Mouse (Mus musculus) erythroblast, embryonic 14.5 days (primary cell): ENCODE data around the gene Limk2.

Experiments used
- GATA1 ChIP-seq: IDR thresholded peaks from 2 replicates; pipeline ENCODE4 v1.6.1; 2012; ENCODE audit warnings: low read length, inconsistent platforms, mixed read lengths
- TAL1 ChIP-seq: IDR thresholded peaks from 3 replicates; pipeline ENCODE4 v1.6.1; 2012; ENCODE audit warnings: low read length, inconsistent platforms, mixed read lengths

GRCm38 (mm10) chr11:3294641-3295040 is 114.3 kb downstream of the Limk2 start:
- TF ChIP-seq GATA1 = no peak
- TF ChIP-seq TAL1 = no peak
